Mouse (Mus musculus) forebrain, embryonic 10.5 days (tissue): Measurements from ENCODE around the gene Thsd4. TPM values are rescaled to one million over a fixed set of nuclear protein-coding genes. Genes with fewer than 3 reads are reported as not detected.
A peak's percentile ranks its signal among the peaks of the same experiment; 100 is the strongest.

Experiments
- DNase-seq: peaks from one replicate; pipeline ENCODE4 v3.0.0-alpha.2; 2017; ENCODE audit warnings: low spot score; ENCODE audit errors: extremely low spot score
- H3K27ac ChIP-seq: fragments of 300-500 bp; sonication (generic); 2 replicates; pipeline ENCODE4 v1.5.1; 2016; ENCODE audit warnings: mild to moderate bottlenecking
- H3K27me3 ChIP-seq: fragments of 300-500 bp; sonication (generic); 2 replicates; pipeline ENCODE4 v1.6.1; 2016; ENCODE audit warnings: mild to moderate bottlenecking; ENCODE audit not compliant: poor library complexity, severe bottlenecking
- H3K36me3 ChIP-seq: fragments of 300-500 bp; sonication (generic); replicated peaks from 2 replicates; pipeline ENCODE4 v1.6.1; 2016; ENCODE audit warnings: mild to moderate bottlenecking, moderate library complexity
- H3K4me1 ChIP-seq: fragments of 300-500 bp; sonication (generic); 2 replicates; pipeline ENCODE4 v1.6.1; 2016
- H3K4me3 ChIP-seq: fragments of 300-500 bp; sonication (generic); 2 replicates; pipeline ENCODE4 v1.5.1; 2016; ENCODE audit warnings: mild to moderate bottlenecking, moderate library complexity
- H3K9me3 ChIP-seq: fragments of 300-500 bp; sonication (generic); 2 replicates; pipeline ENCODE4 v1.6.1; 2016; ENCODE audit warnings: mild to moderate bottlenecking, moderate library complexity
- WGBS: fragments of 180-500 bp; shearing (Covaris S2); methylation state at CpG from one replicate; pipeline ENCODE4 v1.1.7; 2016; 5-methylcytosine and 5-hydroxymethylcytosine counted together
- polyA plus RNA-seq: library from polyadenylated mRNA; unstranded; fragments of >200 nt; fragmentation: Nextera tagmentation; extraction: Ambion mirVana; gene quantifications from 2 replicates; pipeline ENCODE4 v1.2.1, GENCODE M21; 2016

Gene Thsd4
- polyA plus RNA-seq, 1 experiment from 2014 or later: 3.8 TPM

DNA sequence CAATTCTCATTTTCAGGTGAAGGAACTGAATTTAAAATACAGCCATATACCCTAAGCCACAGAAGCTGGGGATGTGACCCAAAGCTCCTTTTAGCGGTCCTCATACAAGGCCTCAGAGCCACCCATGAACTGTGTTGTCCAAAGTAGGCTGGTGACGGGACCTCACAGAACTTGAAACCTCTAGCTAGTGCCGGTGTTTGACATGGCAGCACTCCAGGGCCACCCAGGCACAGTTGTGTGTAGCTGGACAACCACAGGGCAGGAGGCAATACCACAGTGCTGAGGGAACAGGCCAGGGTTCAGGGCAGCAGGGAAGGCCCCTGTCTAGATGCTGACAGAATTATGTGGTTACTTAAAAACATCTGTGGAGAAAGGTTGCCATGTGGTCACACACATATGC lies 499.5 kb downstream of the Thsd4 start:
- H3K27ac ChIP-seq: no peak overlapping the region
- H3K27me3 ChIP-seq: no peaks in the 10 kb centered on the region
- no peaks in the 10 kb centered on the region for H3K36me3 ChIP-seq
- no peak for DNase-seq
- H3K9me3 ChIP-seq: no peaks in the 10 kb centered on the region
- H3K4me1 ChIP-seq: peaks cover 36% of the 10 kb centered on the region
- H3K4me3 ChIP-seq: no peak overlapping the region
- 77% methylated on average over 3 of the region's 3 CpGs for WGBS

DNA sequence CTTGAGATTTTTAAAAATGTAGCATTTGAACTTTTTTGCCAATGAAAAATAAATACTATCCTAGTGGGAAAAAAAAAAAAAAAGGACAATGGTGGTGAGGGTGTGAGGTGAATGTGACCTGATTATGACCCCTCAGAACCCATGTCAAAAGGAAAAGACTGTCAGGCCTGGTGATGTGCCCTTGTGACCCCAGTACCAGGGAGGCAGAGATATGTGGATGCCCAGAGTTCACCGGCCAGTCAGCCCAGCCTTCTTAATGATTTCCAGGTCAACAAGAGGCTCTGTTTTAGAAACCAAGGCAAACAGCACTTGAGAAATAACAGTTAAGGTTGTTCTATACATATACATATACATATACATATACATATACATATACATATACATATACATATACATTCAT lies 501.4 kb downstream of the Thsd4 start:
- 63% methylated on average over 1 of the region's 1 CpGs for WGBS
- DNase-seq: no peak
- peaks cover 40% of the 10 kb centered on the region for H3K4me1 ChIP-seq
- no peak overlapping the region for H3K4me3 ChIP-seq
- H3K9me3 ChIP-seq: no peaks in the 10 kb centered on the region
- no peaks in the 10 kb centered on the region for H3K36me3 ChIP-seq
- H3K27me3 ChIP-seq: no peaks in the 10 kb centered on the region
- H3K27ac ChIP-seq: no peak overlapping the region

DNA sequence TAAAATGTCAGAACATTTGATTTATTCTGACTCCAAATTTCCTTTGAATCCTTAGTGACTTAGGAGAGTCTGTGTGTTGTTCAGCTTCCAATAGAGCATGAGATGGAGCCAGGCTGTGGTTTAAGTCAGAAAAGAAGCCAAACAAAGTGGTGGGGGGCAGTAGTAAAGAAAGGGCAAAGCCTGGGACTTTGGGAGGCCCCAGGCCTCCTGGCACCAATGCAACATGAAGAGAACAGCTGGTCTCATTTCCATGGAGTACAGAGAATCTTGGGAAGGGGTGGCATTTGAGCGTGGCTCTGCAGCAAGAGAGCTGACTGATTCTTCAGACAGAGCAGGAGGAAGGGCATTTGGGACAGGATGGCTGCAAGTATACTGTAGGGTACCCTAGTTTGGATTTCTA lies 511.6 kb downstream of the Thsd4 start:
- Histone ChIP-seq H3K36me3 (no peaks in the 10 kb centered on the region), H3K27me3 (no peaks in the 10 kb centered on the region), H3K27ac (no peak overlapping the region), H3K9me3 (no peaks in the 10 kb centered on the region), H3K4me1 (0 out of 2 replicates have a peak, but pooled peaks cover 4% of the 10 kb centered on the region), H3K4me3 (no peak overlapping the region)
- 85% methylated on average over 1 of the region's 1 CpGs for WGBS
- DNase-seq: no peak

DNA sequence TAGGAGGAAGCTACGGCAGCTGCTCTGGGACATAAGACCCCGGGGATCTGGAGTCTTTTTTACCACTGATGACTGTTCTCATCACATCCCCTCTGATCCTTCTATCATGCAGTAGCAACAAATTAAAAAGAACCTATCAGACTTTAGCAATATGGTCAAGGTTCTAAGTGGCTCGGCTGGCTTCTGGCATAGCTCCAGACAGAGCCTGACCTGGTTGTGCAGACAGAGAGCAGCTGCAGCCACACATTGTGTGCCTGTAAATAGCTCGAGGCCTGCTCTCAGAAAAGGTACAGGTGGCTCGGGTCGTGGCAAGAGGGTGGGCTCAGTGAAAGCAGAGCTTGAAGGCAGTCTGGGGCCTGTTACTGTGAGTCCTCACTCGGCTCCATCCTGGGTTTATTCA lies 512.9 kb downstream of the Thsd4 start:
- Histone ChIP-seq H3K27me3 (no peaks in the 10 kb centered on the region), H3K36me3 (no peaks in the 10 kb centered on the region), H3K4me1 (0 out of 2 replicates have a peak, but pooled peaks cover 4% of the 10 kb centered on the region), H3K9me3 (no peaks in the 10 kb centered on the region), H3K4me3 (no peak overlapping the region), H3K27ac (no peak overlapping the region)
- WGBS: 77% methylated on average over 7 of the region's 7 CpGs
- DNase-seq: no peak

DNA sequence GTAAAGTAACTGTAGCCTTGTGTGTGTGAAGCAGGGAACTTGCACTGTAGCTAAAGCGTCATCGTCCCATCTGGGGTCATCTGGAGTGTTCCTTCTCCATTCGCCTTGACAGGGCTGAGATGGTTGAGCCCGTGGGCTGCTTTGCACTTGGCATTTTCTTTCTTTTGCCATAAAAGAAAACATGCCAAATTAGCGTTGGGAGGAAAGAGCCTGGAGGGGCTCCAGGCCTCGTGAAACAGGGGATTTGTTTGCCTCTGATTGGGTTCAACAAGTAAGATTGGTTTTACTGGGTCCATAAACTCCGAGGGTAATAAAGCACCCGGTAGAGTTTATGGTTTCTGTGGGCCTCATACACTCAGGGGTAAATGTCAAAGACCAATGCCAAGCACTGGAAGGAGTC lies 519.5 kb downstream of the Thsd4 start:
- 94% methylated on average over 8 of the region's 8 CpGs for WGBS
- H3K4me3 ChIP-seq: no peak overlapping the region

DNA sequence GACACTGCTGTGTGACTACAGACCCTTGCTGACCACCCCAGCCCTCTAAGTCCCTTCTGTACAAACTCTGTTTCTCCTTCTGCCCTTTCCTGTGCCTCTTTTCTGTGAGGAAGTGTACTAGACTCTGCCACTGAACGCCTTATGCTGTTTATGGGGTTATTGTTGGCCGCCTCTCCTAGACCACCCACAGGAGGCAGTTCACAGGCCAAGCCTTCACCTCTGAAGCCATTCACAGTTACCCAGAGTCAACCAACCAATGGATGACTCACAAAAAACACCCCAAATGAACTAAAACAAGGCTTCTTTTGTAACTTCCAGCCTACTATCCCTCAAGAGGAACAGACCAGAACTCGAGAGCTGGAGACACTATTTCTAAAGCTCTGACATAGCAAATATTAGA lies 520.4 kb downstream of the Thsd4 start:
- Histone ChIP-seq H3K27ac (no peak overlapping the region), H3K27me3 (no peaks in the 10 kb centered on the region), H3K9me3 (no peaks in the 10 kb centered on the region), H3K4me3 (no peak overlapping the region), H3K4me1 (no peaks in the 10 kb centered on the region), H3K36me3 (no peaks in the 10 kb centered on the region)
- 85% methylated on average over 3 of the region's 3 CpGs for WGBS
- DNase-seq: no peak

More for the DNA sequence above, 519.5 kb downstream of the Thsd4 start:
- H3K4me1 ChIP-seq: no peaks in the 10 kb centered on the region
- no peak overlapping the region for H3K27ac ChIP-seq
- no peak for DNase-seq
- no peaks in the 10 kb centered on the region for H3K9me3 ChIP-seq
- H3K27me3 ChIP-seq: no peaks in the 10 kb centered on the region
- H3K36me3 ChIP-seq: no peaks in the 10 kb centered on the region

DNA sequence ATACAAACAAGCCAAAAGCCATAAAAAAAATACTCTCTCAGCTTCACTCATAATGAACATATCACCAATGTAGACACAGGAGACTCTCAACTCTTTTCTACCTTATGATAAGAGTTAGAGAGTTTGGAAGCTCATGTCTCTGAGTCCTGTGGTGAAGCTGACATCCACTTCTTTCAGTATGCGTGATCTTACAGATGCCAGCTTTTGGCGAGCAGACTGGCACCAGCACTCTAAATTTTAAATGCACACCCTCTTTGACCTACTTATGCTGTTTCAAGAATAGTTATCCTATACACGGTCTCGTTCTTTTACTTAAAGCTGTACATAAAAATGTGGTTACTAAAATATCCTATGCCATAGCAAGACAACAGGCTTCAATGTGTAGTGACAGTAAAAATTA lies 524.1 kb downstream of the Thsd4 start:
- no peak for DNase-seq
- Histone ChIP-seq H3K9me3 (no peaks in the 10 kb centered on the region), H3K27me3 (no peaks in the 10 kb centered on the region), H3K27ac (no peak overlapping the region), H3K4me1 (no peaks in the 10 kb centered on the region), H3K36me3 (no peaks in the 10 kb centered on the region), H3K4me3 (no peak overlapping the region)
- 94% methylated on average over 4 of the region's 4 CpGs for WGBS

DNA sequence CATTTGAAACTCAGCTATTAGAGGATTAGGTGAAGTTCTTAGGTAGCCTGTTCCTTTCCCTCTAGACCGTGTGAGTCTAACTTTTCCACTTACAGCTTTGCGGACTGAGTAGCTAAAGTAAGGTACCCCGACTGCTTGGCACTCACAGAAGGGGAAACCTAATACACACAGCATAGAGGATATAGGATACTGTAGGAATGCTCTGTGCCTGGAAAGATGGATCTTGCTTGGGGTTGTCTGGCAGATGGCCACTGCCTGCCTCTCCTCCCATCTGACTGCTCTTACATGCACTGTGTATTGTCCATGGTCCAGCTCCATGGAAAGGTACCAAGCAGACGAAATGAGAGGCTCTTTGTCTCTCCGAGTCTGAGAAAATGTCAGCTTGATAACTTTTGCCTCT lies 530.4 kb downstream of the Thsd4 start:
- Histone ChIP-seq H3K4me1 (no peaks in the 10 kb centered on the region), H3K27me3 (no peaks in the 10 kb centered on the region), H3K27ac (no peak overlapping the region), H3K9me3 (no peaks in the 10 kb centered on the region), H3K36me3 (no peaks in the 10 kb centered on the region), H3K4me3 (no peak overlapping the region)
- DNase-seq: no peak
- 87% methylated on average over 5 of the region's 5 CpGs for WGBS

DNA sequence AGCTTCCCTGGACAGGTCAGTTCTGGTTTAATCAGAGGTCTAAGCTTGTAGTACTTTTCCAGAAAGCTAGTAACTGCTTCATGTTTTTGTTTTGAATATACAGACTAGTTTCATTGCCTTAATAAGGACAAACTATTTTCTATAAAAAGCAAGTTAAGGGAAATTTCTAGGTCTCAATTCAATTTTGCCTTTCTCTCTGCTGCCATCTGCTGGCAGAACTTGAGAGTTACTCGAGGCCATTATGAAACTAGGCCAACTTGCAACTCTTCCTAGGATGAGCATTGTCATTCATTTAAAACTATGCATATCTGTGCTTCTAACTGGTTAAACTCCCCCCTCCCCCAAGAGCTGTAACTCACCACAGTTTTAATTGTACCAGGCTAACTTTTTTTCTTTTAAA lies 532.0 kb downstream of the Thsd4 start:
- H3K4me3 ChIP-seq: no peak overlapping the region
- no peak overlapping the region for H3K27ac ChIP-seq
- peak; percentile 48 for DNase-seq
- H3K9me3 ChIP-seq: no peaks in the 10 kb centered on the region
- H3K36me3 ChIP-seq: no peaks in the 10 kb centered on the region
- H3K4me1 ChIP-seq: no peaks in the 10 kb centered on the region
- no peaks in the 10 kb centered on the region for H3K27me3 ChIP-seq
- 0% methylated on average over 1 of the region's 1 CpGs for WGBS

DNA sequence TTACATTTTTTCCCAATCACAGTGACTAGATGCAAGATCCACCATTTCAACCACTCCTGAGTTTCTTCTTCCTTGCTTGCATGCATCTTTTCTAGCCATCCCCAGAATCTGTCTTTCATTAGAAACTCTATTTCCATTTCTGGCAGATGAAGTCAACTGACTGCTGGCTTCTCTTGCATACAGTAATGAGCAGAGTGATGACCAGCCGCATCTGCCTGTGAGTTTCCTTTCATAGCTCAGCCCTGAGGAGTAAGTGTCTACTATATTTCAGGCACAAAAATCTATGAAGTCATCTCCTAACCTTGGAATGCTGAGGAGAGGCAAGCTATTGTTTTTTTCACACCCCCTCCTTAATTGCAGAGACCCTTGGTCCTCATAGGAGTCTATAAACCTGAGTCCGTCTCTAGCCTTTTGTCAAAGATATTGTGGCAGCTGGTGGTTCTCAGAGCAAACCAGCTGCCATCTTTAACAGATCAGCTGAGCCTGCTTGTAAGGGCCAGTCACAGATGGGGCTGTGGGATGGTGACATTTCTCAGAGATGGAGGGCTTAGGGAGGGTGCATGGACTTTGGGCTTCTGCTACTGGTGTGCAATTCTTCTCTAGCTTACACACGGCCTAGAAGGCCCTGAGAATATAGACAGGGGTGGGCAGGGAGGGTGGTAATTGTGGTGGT lies 535.8 kb downstream of the Thsd4 start:
- no peaks in the 10 kb centered on the region for H3K4me1 ChIP-seq
- H3K4me3 ChIP-seq: no peak overlapping the region
- no peaks in the 10 kb centered on the region for H3K36me3 ChIP-seq
- H3K27ac ChIP-seq: 0 out of 2 replicates have a peak overlapping the region, but pooled peaks have one; percentile 3
- no peaks in the 10 kb centered on the region for H3K27me3 ChIP-seq
- WGBS: 82% methylated on average over 3 of the region's 3 CpGs
- DNase-seq: no peak
- no peaks in the 10 kb centered on the region for H3K9me3 ChIP-seq

DNA sequence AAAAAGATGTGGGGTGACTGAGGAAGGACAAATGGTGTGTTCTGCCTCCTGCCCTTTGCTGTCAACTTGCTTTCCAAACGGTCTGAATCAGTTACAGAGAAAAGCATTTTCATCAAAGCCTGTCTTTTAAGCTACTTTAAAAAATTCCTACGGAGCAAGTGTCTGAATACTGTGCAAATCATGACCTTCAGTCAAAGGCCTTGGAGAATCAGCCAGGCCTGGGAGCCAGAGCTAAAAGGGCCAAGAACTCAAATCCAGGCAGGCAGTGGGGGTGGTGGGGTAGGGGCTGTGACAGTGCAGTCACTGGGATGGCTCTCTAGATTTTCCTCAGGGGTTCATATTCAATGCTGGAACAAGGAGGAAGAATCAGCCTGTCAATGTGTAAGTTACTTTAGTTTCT lies 540.7 kb downstream of the Thsd4 start:
- Histone ChIP-seq H3K27me3 (no peaks in the 10 kb centered on the region), H3K4me3 (no peak overlapping the region), H3K27ac (no peak overlapping the region), H3K36me3 (no peaks in the 10 kb centered on the region), H3K4me1 (peaks cover 8% of the 10 kb centered on the region), H3K9me3 (no peaks in the 10 kb centered on the region)
- no peak for DNase-seq
- 80% methylated on average over 2 of the region's 2 CpGs for WGBS

DNA sequence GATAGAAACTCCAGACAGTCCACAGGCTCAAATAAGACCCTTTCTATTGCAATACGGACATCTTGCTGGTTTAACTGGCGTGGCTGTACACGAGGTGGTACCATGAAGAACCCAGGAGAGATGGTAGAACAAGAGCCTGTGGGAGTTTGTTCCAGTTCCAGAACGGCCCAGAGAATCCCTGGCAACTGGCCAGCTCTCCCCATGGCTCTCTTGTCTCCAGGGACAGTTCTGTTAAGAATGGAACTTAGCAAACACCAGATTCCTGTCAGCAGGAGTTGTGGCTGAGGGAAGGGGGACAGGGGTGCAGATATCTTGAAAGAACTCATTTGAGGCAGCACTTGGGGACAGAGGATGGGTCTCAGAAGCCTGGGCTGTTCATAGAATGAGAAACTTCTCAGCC lies 550.6 kb downstream of the Thsd4 start:
- Histone ChIP-seq H3K9me3 (no peaks in the 10 kb centered on the region), H3K4me3 (no peak overlapping the region), H3K27me3 (no peaks in the 10 kb centered on the region), H3K27ac (no peak overlapping the region), H3K36me3 (no peaks in the 10 kb centered on the region), H3K4me1 (no peaks in the 10 kb centered on the region)
- no peak for DNase-seq
- 80% methylated on average over 4 of the region's 4 CpGs for WGBS

DNA sequence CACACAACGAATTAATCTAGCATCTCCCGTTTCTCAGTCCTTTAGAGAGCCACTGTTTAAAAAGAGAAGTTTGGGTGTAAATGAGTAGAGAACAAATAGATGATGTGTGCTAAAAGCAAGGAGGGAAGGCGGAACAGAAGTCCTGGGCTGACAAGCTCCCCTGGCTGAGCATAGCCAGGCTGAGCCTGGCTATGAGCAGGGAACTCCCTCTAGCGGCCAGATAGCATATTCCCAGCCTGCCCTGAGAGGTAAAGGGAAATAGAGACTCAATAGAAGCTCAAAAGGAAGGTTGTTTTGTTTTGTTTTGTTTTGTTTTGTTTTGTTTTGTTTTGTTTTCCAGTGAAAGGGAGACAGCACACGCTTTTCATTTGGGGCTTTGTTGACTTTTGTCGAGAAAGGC lies 552.5 kb downstream of the Thsd4 start:
- Histone ChIP-seq H3K36me3 (no peaks in the 10 kb centered on the region), H3K4me1 (peaks cover 3% of the 10 kb centered on the region; the same call in 1 of the 2 replicates), H3K9me3 (no peaks in the 10 kb centered on the region), H3K27me3 (no peaks in the 10 kb centered on the region), H3K4me3 (no peak overlapping the region), H3K27ac (no peak overlapping the region)
- peak; percentile 52 for DNase-seq
- WGBS: 32% methylated on average over 6 of the region's 6 CpGs

DNA sequence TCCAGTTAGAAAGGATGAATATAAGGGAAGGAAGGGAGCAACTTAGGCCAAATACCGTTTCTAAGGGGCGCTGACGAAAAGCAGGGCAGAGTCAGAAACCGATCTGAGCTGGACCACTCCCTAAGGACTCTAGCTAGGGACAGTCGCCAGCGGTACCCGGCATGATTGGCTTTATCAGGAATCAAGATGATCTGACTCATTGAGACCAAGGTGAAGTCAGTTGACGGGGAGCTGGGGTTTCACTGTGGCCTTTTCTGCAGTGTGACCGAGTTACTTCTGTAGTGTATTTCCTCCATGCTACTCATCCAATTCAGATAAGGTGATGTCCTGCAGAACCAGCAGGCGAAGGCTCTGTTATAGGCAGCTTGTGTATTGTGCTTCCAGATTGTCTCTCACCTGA lies 556.8 kb downstream of the Thsd4 start:
- peaks cover 3% of the 10 kb centered on the region; the same call in 1 of the 2 replicates for H3K27me3 ChIP-seq
- H3K9me3 ChIP-seq: no peaks in the 10 kb centered on the region
- H3K4me1 ChIP-seq: peaks cover 14% of the 10 kb centered on the region; the same call in 1 of the 2 replicates
- no peak for DNase-seq
- no peaks in the 10 kb centered on the region for H3K36me3 ChIP-seq
- H3K27ac ChIP-seq: no peak overlapping the region
- whole genome bisulfite sequencing: 91% methylated on average over 10 of the region's 10 CpGs
- no peak overlapping the region for H3K4me3 ChIP-seq
